Mouse (Mus musculus) kidney, postnatal 4 days (tissue): ENCODE data around the gene Gna14.
A peak's percentile ranks its signal among the peaks of the same experiment; 100 is the strongest.

Source experiments
- DNase-seq, 2 experiments: peaks; one replicate each; pipeline ENCODE4 v3.0.0; 2021; ENCODE audit warnings: mixed read lengths in 2 of 2

Gene Gna14

GRCm38 (mm10) chr19:16457127-16457526, 21.6 kb downstream of the Gna14 start:
- no peak for DNase-seq

GRCm38 (mm10) chr19:16459317-16459716, 23.8 kb downstream of the Gna14 start:
- DNase-seq: no peak

DNA sequence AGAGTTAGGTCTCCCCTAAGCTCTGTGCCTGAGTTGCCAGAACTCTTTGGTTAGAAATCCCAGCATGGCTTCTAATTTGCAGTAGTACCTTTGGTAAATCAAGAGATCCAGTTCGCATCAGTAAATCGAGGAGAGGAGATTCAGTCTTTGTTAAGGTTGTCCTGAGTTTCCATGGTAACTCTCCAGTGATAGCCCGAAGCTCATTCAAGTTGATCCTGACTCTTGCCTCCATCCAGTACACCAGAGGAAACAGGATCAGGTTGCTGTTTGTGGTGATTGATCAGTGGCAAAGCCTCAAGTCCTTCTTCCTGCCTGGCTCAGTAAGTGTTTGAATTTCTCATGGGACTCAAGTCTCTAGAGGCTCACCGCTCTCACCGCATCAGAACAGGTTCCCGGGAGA, 24.7 kb downstream of the Gna14 start:
- DNase-seq: no peak

GRCm38 (mm10) chr19:16460831-16461230, 25.3 kb downstream of the Gna14 start:
- no peak for DNase-seq

GRCm38 (mm10) chr19:16462461-16462860, 26.9 kb downstream of the Gna14 start:
- no peak for DNase-seq

GRCm38 (mm10) chr19:16464730-16465129, 29.2 kb downstream of the Gna14 start:
- DNase-seq: no peak

DNA sequence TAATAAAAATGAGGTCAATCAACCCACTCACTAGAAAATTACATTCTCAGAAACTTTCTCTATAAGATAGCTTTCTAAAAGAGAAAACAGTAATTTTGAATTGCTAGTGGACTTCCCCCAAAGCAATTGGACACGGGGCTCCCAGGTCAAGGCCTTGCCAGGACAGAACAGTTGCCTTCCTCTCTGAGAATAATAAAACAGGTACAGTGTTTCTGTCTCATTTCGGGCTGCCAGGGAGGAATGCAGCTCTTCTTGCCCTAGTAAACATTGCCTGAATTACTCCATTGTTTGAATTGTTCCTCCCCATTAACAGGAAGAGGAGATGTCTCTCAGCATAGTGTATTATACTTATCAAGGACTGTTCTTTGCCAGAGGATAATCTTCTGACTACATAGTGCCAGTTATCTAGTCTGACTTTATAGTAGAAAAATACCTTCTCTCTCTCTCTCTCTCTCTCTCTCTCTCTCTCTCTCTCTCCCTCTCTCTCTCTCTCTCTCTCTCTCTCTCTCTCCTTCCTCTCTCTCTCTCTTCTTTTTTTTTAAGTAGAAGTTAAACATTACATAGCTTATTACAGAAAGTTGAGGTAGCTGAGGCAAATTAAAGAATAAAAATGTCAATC, 33.3 kb downstream of the Gna14 start:
- DNase-seq: no peak

DNA sequence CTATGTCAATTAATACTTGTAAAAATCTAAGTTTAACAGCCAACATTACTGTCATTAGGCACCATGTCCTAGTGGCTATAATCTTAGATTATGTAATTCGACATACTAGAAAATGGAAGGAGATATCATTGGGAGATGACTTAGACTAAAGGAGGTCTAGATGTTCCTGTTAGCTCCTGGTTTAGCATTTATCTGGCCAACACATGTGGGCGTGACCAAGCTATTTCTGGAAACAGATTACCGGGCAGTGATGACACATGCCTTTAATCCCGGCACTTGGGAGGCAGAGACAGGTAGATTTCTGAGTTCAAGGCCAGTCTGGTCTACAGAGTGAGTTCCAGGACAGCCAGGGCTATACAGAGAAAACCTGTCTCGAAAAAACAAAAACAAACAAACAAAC, 37.1 kb downstream of the Gna14 start:
- no peak for DNase-seq

GRCm38 (mm10) chr19:16477314-16477946, 41.9 kb downstream of the Gna14 start:
- no peak for DNase-seq

DNA sequence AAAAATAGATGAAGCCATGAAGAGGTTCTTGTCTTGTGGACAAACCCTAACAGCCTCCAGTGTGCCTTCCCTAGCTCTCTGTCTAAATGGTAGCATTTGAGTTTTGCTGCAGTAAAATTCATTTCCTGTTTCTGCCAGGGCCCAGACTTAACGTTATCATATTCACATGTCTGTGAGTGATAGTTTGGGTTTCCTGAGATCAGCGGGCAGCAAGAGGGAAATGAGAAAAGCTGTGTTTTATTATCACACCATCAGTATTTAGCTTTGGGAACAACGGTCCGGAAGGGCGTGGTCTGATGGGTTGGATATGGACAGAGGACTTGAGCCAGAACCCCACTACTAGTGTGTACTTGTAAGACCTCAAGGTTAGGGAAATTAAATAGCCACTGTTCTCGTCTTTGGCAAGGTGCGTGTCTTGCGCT, 42.6 kb downstream of the Gna14 start:
- DNase-seq: no peak

- DNase-seq: no peak
These were observed 46.5 kb downstream of the Gna14 start for GRCm38 (mm10) chr19:16482047-16482446.

DNA sequence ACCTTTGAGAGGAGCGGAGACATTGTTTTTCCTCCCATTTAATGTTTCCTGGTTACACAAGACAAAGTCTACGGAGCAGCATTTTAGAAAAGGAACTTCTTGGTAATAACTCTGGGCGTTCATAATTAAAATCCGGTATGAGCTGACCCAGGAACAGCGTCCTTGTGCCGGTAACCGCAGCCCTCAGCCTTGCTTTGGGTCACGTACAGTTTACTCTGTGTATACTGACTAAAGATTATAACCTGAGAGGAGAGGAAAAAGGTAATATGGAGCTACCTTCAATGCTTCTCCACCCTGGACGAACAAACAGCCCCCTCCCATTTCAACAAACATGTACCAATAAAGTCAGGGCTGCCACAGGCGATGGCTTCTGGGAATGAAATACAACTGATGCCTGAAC, 48.7 kb downstream of the Gna14 start:
- no peak for DNase-seq

GRCm38 (mm10) chr19:16484671-16485070, 49.1 kb downstream of the Gna14 start:
- no peak for DNase-seq

GRCm38 (mm10) chr19:16490756-16491155, 55.2 kb downstream of the Gna14 start:
- no peak for DNase-seq

GRCm38 (mm10) chr19:16491497-16491896, 55.9 kb downstream of the Gna14 start:
- no peak for DNase-seq

- no peak for DNase-seq
These were observed 56.9 kb downstream of the Gna14 start for GRCm38 (mm10) chr19:16492453-16492852.

GRCm38 (mm10) chr19:16494816-16495516, 59.4 kb downstream of the Gna14 start:
- no peak for DNase-seq

DNA sequence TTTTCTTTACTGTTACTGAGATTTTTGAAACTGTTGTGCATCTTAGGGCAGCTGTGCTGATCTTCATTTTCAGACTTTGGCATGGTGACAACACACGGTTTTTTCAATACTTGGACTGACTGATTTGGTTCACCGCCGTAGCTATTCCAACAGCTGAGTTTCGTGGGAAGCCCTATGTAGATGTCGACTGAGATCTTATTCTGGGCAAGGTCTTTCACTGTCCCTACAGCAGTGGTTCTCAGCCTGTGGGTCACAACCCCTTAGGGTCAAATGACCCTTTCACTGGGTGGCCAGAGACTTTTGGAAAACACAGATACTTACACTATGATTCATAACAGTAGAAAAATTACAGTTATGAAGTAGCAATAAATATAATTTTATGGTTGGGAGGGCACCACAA, 60.5 kb downstream of the Gna14 start:
- peak; percentile 26 to 39 for DNase-seq

DNA sequence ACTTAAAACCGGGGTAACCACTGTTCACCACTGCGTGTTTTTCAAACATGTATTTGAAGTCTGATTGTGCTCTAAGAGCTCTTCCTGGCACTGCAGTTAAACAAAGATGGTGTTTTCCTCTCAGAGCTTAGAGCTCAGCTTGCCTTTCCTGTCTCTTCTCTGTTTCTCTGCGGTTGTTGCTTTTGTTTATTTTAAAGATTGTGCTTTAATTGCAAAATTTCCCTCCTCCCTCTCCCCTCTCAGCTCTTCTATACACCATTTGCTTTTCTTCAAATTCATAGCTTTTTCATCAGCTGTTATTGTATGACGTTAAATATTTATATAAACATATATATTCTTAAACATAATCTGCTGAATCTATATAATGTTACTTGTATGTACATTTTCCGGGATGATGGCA, 66.5 kb downstream of the Gna14 start:
- DNase-seq: no peak

- DNase-seq: no peak
These were observed 71.3 kb downstream of the Gna14 start for GRCm38 (mm10) chr19:16506711-16507364.

DNA sequence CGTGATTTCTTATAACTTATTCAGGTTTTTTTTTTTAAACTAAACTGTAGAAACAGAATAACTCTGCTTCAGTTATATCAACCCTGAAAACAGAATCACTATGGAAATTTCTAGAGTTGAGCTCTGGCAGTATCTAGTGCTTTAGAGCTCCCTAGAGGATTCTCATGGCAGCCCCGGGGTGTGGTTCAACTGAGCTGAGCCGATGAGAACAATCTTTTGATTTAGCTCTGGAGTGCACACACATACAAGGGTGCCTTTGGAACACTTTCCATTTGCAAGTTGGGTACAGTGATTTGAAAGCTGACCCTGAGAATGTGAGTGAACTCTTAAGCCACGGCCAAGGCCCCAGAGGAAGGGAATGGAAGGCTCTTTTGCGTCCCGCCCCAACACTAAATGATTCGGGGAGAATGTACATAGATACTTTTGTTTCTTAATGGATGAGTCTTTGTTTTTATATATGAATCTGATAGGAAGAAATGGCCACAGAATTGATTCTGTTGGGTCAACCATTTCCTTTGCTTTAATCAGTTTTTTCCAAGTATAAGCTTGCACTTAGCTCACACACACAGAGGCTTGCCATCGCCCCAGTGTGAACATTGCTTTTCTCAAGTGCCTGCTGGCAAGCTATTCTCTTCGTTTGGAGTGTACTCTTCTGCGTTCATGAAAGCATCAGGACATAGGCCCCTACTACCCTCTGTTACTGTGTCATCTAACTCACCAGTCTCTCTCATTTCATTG, 75.0 kb downstream of the Gna14 start:
- no peak for DNase-seq

DNA sequence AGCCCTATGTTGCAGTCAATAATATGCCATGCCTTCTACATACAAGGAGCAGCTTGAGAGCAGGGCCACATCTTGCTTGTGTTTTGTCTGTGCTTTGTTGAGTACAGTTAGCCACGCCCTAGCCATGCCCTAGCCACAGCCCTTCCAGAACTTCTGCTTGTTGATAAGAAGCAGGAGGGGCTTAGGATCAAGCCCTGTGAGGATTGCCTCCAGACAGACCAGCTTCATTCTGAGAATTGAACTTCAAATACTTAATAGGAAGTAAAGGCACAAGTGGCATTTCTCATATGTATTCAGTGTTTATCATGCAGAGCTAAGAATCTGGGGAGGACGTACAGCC, 75.5 kb downstream of the Gna14 start:
- no peak for DNase-seq

- no peak for DNase-seq
These were observed 78.6 kb downstream of the Gna14 start for GRCm38 (mm10) chr19:16514201-16514600.
